8 mouse cellular contexts compared by ENCODE assay signal in the genomic region with DNA sequence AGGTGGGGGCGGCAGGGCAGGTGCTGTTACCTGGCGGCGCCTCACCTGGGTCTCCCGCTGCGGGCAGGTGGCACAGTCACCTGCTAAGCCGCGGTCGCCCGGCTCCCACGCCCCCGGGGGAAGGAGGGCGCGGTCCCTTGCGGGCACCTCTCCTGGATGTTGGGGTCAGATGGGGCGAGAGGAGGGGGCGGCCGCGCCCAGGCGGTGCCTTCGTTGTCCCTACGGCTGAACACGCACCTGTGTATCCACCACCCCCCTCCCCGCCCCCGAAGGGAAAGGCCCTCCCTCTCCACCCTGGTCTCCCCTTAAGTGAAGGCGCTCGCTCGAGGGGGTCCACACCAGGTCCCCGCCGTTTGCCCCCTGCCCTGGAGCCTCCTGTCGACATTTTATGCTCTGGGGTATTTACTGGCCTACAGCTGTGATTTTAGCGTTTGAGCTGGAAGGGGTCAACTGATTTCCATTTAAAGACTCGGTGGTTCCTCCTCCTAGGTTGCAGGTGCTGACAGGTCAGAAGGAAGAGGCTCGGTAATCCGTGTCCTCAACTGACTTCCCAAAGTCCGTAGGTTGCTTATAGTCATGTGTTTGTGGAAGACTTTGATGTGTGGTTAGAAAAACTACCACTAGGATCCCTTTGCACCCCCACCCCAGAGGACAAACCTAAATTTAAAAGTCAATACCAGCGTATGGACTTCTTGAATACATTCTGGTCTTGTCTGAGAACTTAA. TPM values are rescaled to one million over a fixed set of nuclear protein-coding genes. Genes with fewer than 3 reads are reported as not detected.
DNase-seq lines count a peak whose midpoint lies in the region; ATAC-seq and TF ChIP-seq lines count a peak whose summit lies in the region.

No protein-coding gene starts in this region.

- peak; percentile 26 to 43 for DNase-seq in adrenal gland, adult 18-20 months (ENCODE audit: low spot score in 2 of 2)
- DNase-seq in adrenal gland, postnatal 25 days: no peak
- DNase-seq in spleen, adult 12 weeks (ENCODE audit: low spot score): peak; percentile 18
- DNase-seq in spleen, adult 18-20 months: no peak
- DNase-seq in limb, embryonic 14.5 days (ENCODE audit: low spot score): no peak
- DNase-seq in retina, embryonic 14.5 days (ENCODE audit: low spot score): peak; percentile 28

- peak overlapping the region; percentile 96 for H3K4me2 ChIP-seq in heart, embryonic 15.5 days
- peak overlapping the region; percentile 100 for H3K4me2 ChIP-seq in limb, embryonic 14.5 days (replicated peaks; ENCODE audit: low read depth, low read length, severe bottlenecking)

- H3K4me3 ChIP-seq in heart, embryonic 15.5 days: peak overlapping the region; percentile 79
- peak overlapping the region; percentile 74 for H3K4me3 ChIP-seq in limb, embryonic 14.5 days (replicated peaks; ENCODE audit: low read length)

- no peaks in the 10 kb centered on the region for H3K36me3 ChIP-seq in heart, embryonic 15.5 days
- no peaks in the 10 kb centered on the region for H3K36me3 ChIP-seq in limb, embryonic 14.5 days (ENCODE audit: control insufficient read depth, insufficient read depth, low read length)

- H3K27ac ChIP-seq in heart, embryonic 15.5 days: peak overlapping the region; percentile 53
- H3K27ac ChIP-seq in limb, embryonic 14.5 days (replicated peaks; ENCODE audit: low read depth, low read length): no peak overlapping the region

- H3K9ac ChIP-seq in heart, embryonic 15.5 days: peak overlapping the region; percentile 93
- peak overlapping the region; percentile 89 for H3K9ac ChIP-seq in limb, embryonic 14.5 days (ENCODE audit: low read depth, low read length, severe bottlenecking)

- H3K9me3 ChIP-seq in heart, embryonic 15.5 days (replicated peaks): no peaks in the 10 kb centered on the region
- H3K9me3 ChIP-seq in limb, embryonic 14.5 days (ENCODE audit: control insufficient read depth, low read length): no peaks in the 10 kb centered on the region

- peaks cover 14% of the 10 kb centered on the region for H3K4me1 ChIP-seq in heart, embryonic 15.5 days (replicated peaks)
- H3K4me1 ChIP-seq in limb, embryonic 14.5 days (ENCODE audit: control insufficient read depth, insufficient read depth, low read length): 0 out of 2 replicates have a peak, but pooled peaks cover 2% of the 10 kb centered on the region

- 5% methylated on average over 26 of the region's 36 CpGs for WGBS in heart, embryonic 15.5 days
- 6% methylated on average over 15 of the region's 36 CpGs for WGBS in limb, embryonic 14.5 days

- H3K27me3 ChIP-seq in heart, embryonic 15.5 days: no peaks in the 10 kb centered on the region
- H3K27me3 ChIP-seq in limb, embryonic 14.5 days (ENCODE audit: control insufficient read depth, insufficient read depth, low read length): no peaks in the 10 kb centered on the region

- TF ChIP-seq POLR2A in limb, embryonic 14.5 days (IDR thresholded peaks at IDR 0.05; ENCODE audit: borderline replicate concordance, extremely low read depth, insufficient read depth, insufficient read length): no peak

- ATAC-seq in heart, embryonic 15.5 days (replicated peaks; ENCODE audit: insufficient number of reproducible peaks, insufficient read depth, low FRiP score, low read depth): peak; percentile 23
- peak; percentile 10; the same call in 1 of the 2 replicates for ATAC-seq in limb, embryonic 14.5 days (ENCODE audit: low FRiP score, low read depth)
- no peak for ATAC-seq in granulocyte monocyte progenitor cell, adult 5-6 weeks (replicated peaks; ENCODE audit: poor library complexity, severe bottlenecking)

RNA-seq across cellular contexts. Expression of a gene that starts 0.5 kb away (rescaled TPM):
- total RNA-seq in adrenal gland, adult 18-20 months (2021): 100 to 1,000 TPM in 1 of 2 experiments, 10 to 100 TPM in 1; 60.4 to 113 TPM
- 122 and 136 TPM in 2 replicates for total RNA-seq in adrenal gland, postnatal 25 days (2021)
- polyA plus RNA-seq in heart, embryonic 15.5 days (2015; fragmentation: Nextera tagmentation; extraction: Ambion mirVana): 2.9 and 3.9 TPM in 2 replicates
- polyA plus RNA-seq in limb, embryonic 14.5 days (2012; rRNA removed): 5.8 and 6.8 TPM in 2 replicates
- 6.6 and 6.8 TPM in 2 replicates for polyA plus RNA-seq in limb, embryonic 14.5 days (2014; fragmentation: Nextera tagmentation; extraction: Ambion mirVana)
- total RNA-seq in granulocyte monocyte progenitor cell, adult 5-6 weeks (2014; fragmentation: Nextera tagmentation): 16.1 and 19.8 TPM in 2 replicates
- total RNA-seq in granulocyte monocyte progenitor cell, adult 5-6 weeks (2017): 6.5 and 9.7 TPM in 2 replicates

Comparison
In these comparisons a context has a peak if more than half of its experiments do, and no peak if none do; other contexts are left out.
1. DNase-seq: peak in adrenal gland, adult 18-20 months (2 of 2), spleen, adult 12 weeks (single experiment) and retina, embryonic 14.5 days (single experiment); none in adrenal gland, postnatal 25 days (single experiment), spleen, adult 18-20 months (0 of 2) and limb, embryonic 14.5 days (single experiment).